Mouse (Mus musculus): Measurements from ENCODE around the gene Glrp1.

- TF ChIP-seq EP300 (IDR thresholded peaks at IDR 0.05; ENCODE audit: insufficient read depth, low read depth, low read length) = no peak
- TF ChIP-seq POLR2A (IDR thresholded peaks at IDR 0.05; ENCODE audit: insufficient read depth, low read depth, low read length) = no peak
Observed at GRCm38 (mm10) chr1:88480594-88480993, 29.3 kb downstream of the Glrp1 start.
